Mouse (Mus musculus) heart, embryonic 10.5 days (tissue): Measurements from ENCODE around the gene Ccdc85c. TPM values are rescaled to one million over a fixed set of nuclear protein-coding genes. Genes with fewer than 3 reads are reported as not detected.

Experiments
- polyA plus RNA-seq: library from polyadenylated mRNA; unstranded; fragments of >200 nt; fragmentation: Nextera tagmentation; extraction: Ambion mirVana; gene quantifications from 2 replicates; pipeline ENCODE4 v1.2.1, GENCODE M21; 2016

Gene Ccdc85c
- polyA plus RNA-seq, 1 experiment from 2014 or later = 5.7 TPM

Other genes with a start within 250 kb of the Ccdc85c start
- gene Setd3, start 96.1 kb downstream of the Ccdc85c start, polyA plus RNA-seq = 72.6 TPM in 2 replicates
- 2.0 and 3.6 TPM in 2 replicates for gene Ccnk, start 95.8 kb downstream of the Ccdc85c start, polyA plus RNA-seq
- gene Hhipl1, start 30.8 kb upstream of the Ccdc85c start, polyA plus RNA-seq = 0.28 and 0.64 TPM in 2 replicates
- gene Cyp46a1, start 59.0 kb upstream of the Ccdc85c start, polyA plus RNA-seq = 4.4 and 5.9 TPM in 2 replicates
- 47.0 and 50.4 TPM in 2 replicates for gene Eml1, start 95.5 kb upstream of the Ccdc85c start, polyA plus RNA-seq